Mouse (Mus musculus): ENCODE measurements around the gene Spin1. TPM values are rescaled to one million over a fixed set of nuclear protein-coding genes. Genes with fewer than 3 reads are reported as not detected.

Gene Spin1
- total RNA-seq, 2 experiments from 2014 or later, result 168 to 175 TPM

DNA sequence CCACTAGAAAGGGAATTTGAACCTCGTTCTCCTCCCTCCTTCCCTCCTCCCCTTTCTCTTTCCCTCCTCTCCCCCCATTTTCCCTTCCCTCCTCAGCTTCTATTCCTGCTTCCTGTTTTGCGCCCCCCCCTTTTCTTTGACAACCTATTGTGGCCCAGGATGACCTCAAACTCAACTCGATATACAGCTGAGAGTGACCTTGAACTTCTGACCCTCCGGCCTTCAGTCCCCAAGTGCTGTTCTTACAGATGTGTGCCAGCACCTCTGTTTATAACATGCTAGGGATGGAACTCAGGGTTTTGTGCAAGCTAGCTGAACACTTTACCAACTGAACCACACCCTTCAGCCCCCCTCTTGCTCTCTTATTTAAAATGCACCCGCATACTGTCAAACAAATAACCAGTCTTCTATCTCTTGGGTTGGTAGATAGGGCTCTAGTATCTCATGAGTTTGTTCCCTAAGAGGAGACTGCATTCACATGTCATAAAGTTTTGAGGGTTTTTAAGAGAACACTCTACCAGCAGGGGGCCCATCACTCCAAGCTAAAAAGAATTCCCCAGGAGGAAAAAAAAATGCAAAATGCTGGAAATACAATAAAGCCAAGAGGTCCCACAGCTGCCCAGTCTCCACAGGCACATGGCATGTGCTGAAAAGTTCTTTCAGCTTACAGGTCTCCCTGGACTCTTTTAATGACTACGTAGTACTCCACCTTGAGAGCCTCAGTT is 90.9 kb downstream of the Spin1 start:
- DNase-seq (ENCODE audit: low spot score in 2 of 2), result peak in 1 of 2 experiments; percentile 60

DNA sequence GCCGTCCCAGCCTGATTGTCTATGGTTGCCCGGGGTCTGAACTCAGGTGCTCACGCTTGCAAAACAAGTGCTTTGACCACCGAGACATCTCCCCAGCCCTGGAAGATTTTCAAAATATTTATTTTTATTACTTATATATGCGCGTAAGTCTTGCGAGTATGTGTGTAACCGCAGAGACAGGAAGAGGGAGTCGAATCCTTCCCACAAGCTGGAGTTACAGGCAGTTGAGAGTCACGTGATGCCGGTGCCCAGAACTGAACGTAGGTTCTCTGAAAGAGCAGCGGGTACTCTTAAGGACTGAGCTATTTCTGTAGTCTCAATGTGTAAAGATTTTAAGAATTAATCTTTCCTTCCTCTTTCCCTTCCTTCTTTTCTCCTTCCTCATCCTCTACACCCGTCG is 93.2 kb downstream of the Spin1 start:
- no peak for DNase-seq (ENCODE audit: low spot score in 2 of 2)

DNA sequence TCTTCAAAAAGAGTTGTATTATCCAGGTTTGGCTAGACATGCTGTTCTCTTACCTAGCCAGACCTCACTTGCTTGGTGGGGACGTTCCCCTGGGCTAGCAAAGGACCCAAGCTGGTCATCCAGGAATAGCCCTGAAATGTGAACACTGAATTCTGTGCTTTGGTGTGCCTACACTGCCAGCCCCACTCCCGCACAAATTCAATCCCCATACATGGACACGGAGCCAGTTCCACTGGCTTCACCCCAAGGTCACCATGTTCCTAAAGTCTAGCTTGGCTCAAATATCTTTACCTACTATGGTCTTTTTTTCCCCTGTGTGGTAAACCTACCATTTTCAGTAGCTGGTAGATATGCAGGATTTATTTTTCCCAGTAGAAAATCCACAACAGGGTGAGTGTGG is 97.0 kb downstream of the Spin1 start:
- no peak for DNase-seq (ENCODE audit: low spot score in 2 of 2)

DNA sequence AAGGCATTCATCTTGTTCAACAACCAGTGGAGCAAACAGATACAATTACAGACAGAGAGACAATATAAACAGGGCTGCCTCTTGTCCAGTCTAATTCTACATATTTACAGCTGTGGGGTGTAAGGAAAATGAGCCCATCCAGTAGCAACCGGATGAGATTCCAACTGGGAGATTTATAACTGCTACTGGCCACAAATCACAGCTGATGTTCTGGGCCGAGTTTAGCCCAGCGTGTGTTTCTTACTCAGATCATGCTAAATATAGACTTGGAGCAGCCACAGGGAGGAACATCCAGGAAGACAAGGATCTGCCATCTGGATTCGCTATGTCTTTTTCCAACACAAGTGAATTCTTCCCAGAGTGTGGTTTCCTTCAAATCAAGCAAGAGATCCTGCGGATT is 97.5 kb downstream of the Spin1 start:
- DNase-seq (ENCODE audit: low spot score in 2 of 2), result peak in 1 of 2 experiments; percentile 36

Other genes starting within 250 kb of the Spin1 start
- gene Nxnl2, start 70.1 kb downstream of the Spin1 start, total RNA-seq (2021), result under 1 TPM; 0.30 to 0.42 TPM